Mouse (Mus musculus) megakaryocyte-erythroid progenitor cell, adult 5 weeks (primary cell): ENCODE results near the gene Col16a1. TPM values are rescaled to one million over a fixed set of nuclear protein-coding genes. Genes with fewer than 3 reads are reported as not detected.

Experiments
- polyA plus RNA-seq: library from polyadenylated mRNA; stranded (reverse); fragments of >175 nt; gene quantifications from 2 replicates; pipeline ENCODE4 v1.2.3, GENCODE M21; 2012

The Col16a1 gene
- polyA plus RNA-seq, result 4.6 and 11.7 TPM in 2 replicates

DNA sequence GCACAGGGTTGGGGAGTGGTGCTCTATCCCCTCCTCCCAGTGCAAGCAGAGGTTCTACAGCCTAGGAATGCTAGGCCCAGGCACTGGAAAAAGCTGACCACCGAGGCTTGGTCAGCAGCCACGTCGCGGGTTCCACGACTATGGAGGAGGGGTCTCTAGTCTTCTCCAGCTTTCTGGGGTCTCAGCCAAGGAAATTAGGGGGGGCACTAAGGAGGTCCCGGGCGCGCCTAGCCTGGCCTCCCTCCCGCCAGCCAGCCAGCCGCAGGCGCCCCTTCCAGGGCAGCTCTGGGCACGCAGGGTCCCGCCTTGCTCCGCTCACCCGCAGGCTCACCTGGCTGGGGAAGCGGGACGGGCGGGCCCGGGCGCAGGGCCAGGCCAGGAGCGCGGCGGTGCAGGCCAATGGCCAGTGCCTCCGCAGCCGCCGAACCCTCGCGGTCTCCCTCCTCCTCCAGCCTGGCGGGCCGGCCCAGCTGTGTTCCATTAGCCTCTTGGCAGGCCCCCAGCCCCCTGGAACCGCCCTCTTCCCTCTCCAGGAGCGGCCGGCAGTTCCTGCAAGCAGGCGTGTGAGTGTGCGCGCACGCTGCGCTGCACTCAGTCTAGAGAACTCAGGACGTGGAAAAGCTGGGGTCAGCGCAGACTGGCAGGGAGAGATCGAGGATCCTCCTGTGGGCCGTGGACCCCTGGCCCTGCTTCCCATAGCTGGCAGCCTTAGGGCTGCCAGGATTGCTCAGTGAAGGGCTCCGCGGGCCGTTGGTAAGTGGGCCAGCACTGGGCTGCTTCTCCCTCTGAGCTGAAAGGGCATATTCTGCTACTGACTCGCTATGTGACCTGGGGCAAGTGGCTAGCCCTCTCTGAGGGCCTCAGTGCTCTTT lies at the start of gene Col16a1:
Col16a1 (plus strand) TSS at position 510 of the 872 bp plus-strand sequence.

DNA sequence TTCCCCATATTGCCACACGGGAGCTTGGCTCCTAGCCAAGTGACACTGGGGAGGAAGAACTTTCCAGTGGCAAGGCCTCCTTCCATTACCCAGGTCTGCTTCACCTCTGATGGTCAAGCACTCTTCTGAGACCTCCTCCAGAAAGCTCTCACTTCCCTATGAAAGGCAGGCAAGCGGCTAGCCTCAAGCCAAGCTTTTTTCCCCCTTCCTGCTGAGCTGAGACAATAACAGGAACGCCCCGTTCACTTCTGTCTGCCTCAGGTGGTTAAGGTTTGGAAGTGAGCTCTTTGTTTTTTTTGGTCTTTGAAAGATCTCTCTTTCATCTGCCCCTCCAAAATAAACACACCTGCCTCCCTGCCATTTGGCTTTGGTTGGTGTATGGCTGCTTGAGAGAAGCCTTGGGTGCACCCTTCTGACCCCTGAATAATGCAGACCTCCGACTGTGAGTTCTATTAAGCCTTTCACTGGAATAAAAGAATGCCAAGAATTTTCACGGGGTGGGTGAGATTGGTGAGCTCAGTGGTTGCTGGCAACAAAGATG lies 54.5 kb downstream of the Col16a1 start, which contains the start of gene Pef1:
Pef1 (plus strand) TSS at position 448 of the 541 bp plus-strand sequence.

DNA sequence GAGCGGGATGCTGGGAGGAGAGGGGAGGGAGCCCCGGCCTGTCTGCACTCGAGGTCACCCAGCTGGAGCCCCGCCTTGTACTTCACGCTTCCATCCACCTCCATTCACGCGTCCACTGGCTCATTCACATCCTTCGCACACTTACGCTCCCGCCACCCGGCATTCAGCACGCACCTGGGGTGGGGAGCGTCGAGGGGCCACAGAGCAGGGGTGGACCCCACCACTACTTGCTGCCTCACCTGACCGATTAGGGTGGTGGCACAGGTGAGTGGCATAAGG lies 91.5 kb downstream of the Col16a1 start, which contains the start of gene Hcrtr1:
Hcrtr1 (minus strand) TSS at position 146 of the 279 bp plus-strand sequence.

Other genes starting within 250 kb of the Col16a1 start
- gene Ptp4a2, start 236.6 kb upstream of the Col16a1 start, polyA plus RNA-seq, result 66.3 and 75.8 TPM in 2 replicates
- gene Spocd1, start 118.6 kb upstream of the Col16a1 start, polyA plus RNA-seq, result 0.63 and 0.65 TPM in 2 replicates
- 2.0 and 2.4 TPM in 2 replicates for gene Adgrb2, start 63.0 kb upstream of the Col16a1 start, polyA plus RNA-seq
- gene Pef1, start 54.7 kb downstream of the Col16a1 start, polyA plus RNA-seq, result 11.3 and 16.3 TPM in 2 replicates
- gene Hcrtr1, start 91.5 kb downstream of the Col16a1 start, polyA plus RNA-seq, result not detected in 2 replicates
- 8.4 and 8.8 TPM in 2 replicates for gene Tinagl1, start 127.3 kb downstream of the Col16a1 start, polyA plus RNA-seq
- gene Gm853, start 174.6 kb downstream of the Col16a1 start, polyA plus RNA-seq, result not detected in 2 replicates
- not detected in 2 replicates for gene Serinc2, start 231.4 kb downstream of the Col16a1 start, polyA plus RNA-seq